Mouse (Mus musculus): Measurements from ENCODE around the gene Dnm3. TPM values are rescaled to one million over a fixed set of nuclear protein-coding genes. Genes with fewer than 3 reads are reported as not detected.
A peak's percentile ranks its signal among the peaks of the same experiment; 100 is the strongest.

Gene Dnm3
- polyA plus RNA-seq, 1 experiment from 2014 or later = 11.3 TPM

GRCm38 (mm10) chr1:162179401-162179800 is 298.4 kb downstream of the Dnm3 start:
- no peak overlapping the region for H3K4me3 ChIP-seq (ENCODE audit: low read depth, low read length)
- no peak for DNase-seq (ENCODE audit: low spot score)
- H3K36me3 ChIP-seq (replicated peaks; ENCODE audit: control insufficient read depth, insufficient read depth, low read depth, low read length) = no peaks in the 10 kb centered on the region
- no peaks in the 10 kb centered on the region; the same call in 1 of the 2 replicates for H3K4me1 ChIP-seq (ENCODE audit: control insufficient read depth, insufficient read depth, low read length)
- no peak for ATAC-seq (replicated peaks; ENCODE audit: insufficient number of reproducible peaks, low FRiP score, low TSS enrichment, low read depth)
- no peak overlapping the region for H3K27ac ChIP-seq (replicated peaks; ENCODE audit: low read depth, low read length)
- no peaks in the 10 kb centered on the region for H3K27me3 ChIP-seq (ENCODE audit: control insufficient read depth, insufficient read depth, low read length)
- H3K9ac ChIP-seq (replicated peaks; ENCODE audit: low read length) = no peak overlapping the region
- H3K4me2 ChIP-seq (ENCODE audit: low read depth, low read length) = no peak overlapping the region
- WGBS = 82% methylated on average over 4 of the region's 4 CpGs
- H3K9me3 ChIP-seq (replicated peaks; ENCODE audit: control insufficient read depth, low read length) = no peaks in the 10 kb centered on the region

GRCm38 (mm10) chr1:162172806-162173205 is 305.0 kb downstream of the Dnm3 start:
- peak; percentile 33 for DNase-seq (ENCODE audit: low spot score)
- Histone ChIP-seq H3K27me3 (ENCODE audit: control insufficient read depth, insufficient read depth, low read length) (no peaks in the 10 kb centered on the region), H3K27ac (replicated peaks; ENCODE audit: low read depth, low read length) (no peak overlapping the region), H3K36me3 (replicated peaks; ENCODE audit: control insufficient read depth, insufficient read depth, low read depth, low read length) (no peaks in the 10 kb centered on the region), H3K4me1 (ENCODE audit: control insufficient read depth, insufficient read depth, low read length) (no peaks in the 10 kb centered on the region), H3K4me3 (ENCODE audit: low read depth, low read length) (no peak overlapping the region), H3K4me2 (ENCODE audit: low read depth, low read length) (no peak overlapping the region), H3K9me3 (replicated peaks; ENCODE audit: control insufficient read depth, low read length) (no peaks in the 10 kb centered on the region), H3K9ac (replicated peaks; ENCODE audit: low read length) (no peak overlapping the region)
- no peak for ATAC-seq (replicated peaks; ENCODE audit: insufficient number of reproducible peaks, low FRiP score, low TSS enrichment, low read depth)
- WGBS = 49% methylated on average over 6 of the region's 6 CpGs

- no peaks in the 10 kb centered on the region for H3K27me3 ChIP-seq (ENCODE audit: control insufficient read depth, insufficient read depth, low read length)
- H3K36me3 ChIP-seq (replicated peaks; ENCODE audit: control insufficient read depth, insufficient read depth, low read depth, low read length) = no peaks in the 10 kb centered on the region
- ATAC-seq (replicated peaks; ENCODE audit: insufficient number of reproducible peaks, low FRiP score, low TSS enrichment, low read depth) = no peak
These were observed 313.9 kb downstream of the Dnm3 start for GRCm38 (mm10) chr1:162163687-162164484.

GRCm38 (mm10) chr1:162162677-162163076 is 315.2 kb downstream of the Dnm3 start:
- H3K27ac ChIP-seq (replicated peaks; ENCODE audit: low read depth, low read length) = no peak overlapping the region
- H3K9ac ChIP-seq (replicated peaks; ENCODE audit: low read length) = no peak overlapping the region
- H3K27me3 ChIP-seq (ENCODE audit: control insufficient read depth, insufficient read depth, low read length) = no peaks in the 10 kb centered on the region
- H3K4me2 ChIP-seq (ENCODE audit: low read depth, low read length) = no peak overlapping the region
- ATAC-seq (replicated peaks; ENCODE audit: insufficient number of reproducible peaks, low FRiP score, low TSS enrichment, low read depth) (no peak), DNase-seq (ENCODE audit: low spot score) (no peak)
- no peak overlapping the region for H3K4me3 ChIP-seq (ENCODE audit: low read depth, low read length)
- no peaks in the 10 kb centered on the region for H3K4me1 ChIP-seq (ENCODE audit: control insufficient read depth, insufficient read depth, low read length)
- 79% methylated on average over 7 of the region's 7 CpGs for WGBS
- no peaks in the 10 kb centered on the region for H3K36me3 ChIP-seq (replicated peaks; ENCODE audit: control insufficient read depth, insufficient read depth, low read depth, low read length)
- no peaks in the 10 kb centered on the region for H3K9me3 ChIP-seq (replicated peaks; ENCODE audit: control insufficient read depth, low read length)

More at GRCm38 (mm10) chr1:162163687-162164484, 313.9 kb downstream of the Dnm3 start:
- Histone ChIP-seq H3K4me1 (ENCODE audit: control insufficient read depth, insufficient read depth, low read length) (no peaks in the 10 kb centered on the region), H3K9me3 (replicated peaks; ENCODE audit: control insufficient read depth, low read length) (no peaks in the 10 kb centered on the region), H3K4me2 (ENCODE audit: low read depth, low read length) (no peak overlapping the region), H3K9ac (replicated peaks; ENCODE audit: low read length) (no peak overlapping the region), H3K27ac (replicated peaks; ENCODE audit: low read depth, low read length) (no peak overlapping the region), H3K4me3 (ENCODE audit: low read depth, low read length) (no peak overlapping the region)
- no peak for DNase-seq (ENCODE audit: low spot score)
- 77% methylated on average over 7 of the region's 7 CpGs for WGBS

GRCm38 (mm10) chr1:162162249-162162648 is 315.6 kb downstream of the Dnm3 start:
- Histone ChIP-seq H3K9me3 (replicated peaks; ENCODE audit: control insufficient read depth, low read length) (no peaks in the 10 kb centered on the region), H3K9ac (replicated peaks; ENCODE audit: low read length) (no peak overlapping the region), H3K4me1 (ENCODE audit: control insufficient read depth, insufficient read depth, low read length) (no peaks in the 10 kb centered on the region), H3K27me3 (ENCODE audit: control insufficient read depth, insufficient read depth, low read length) (no peaks in the 10 kb centered on the region), H3K4me3 (ENCODE audit: low read depth, low read length) (no peak overlapping the region), H3K36me3 (replicated peaks; ENCODE audit: control insufficient read depth, insufficient read depth, low read depth, low read length) (no peaks in the 10 kb centered on the region), H3K27ac (replicated peaks; ENCODE audit: low read depth, low read length) (no peak overlapping the region), H3K4me2 (ENCODE audit: low read depth, low read length) (no peak overlapping the region)
- 48% methylated on average over 5 of the region's 5 CpGs for WGBS
- DNase-seq (ENCODE audit: low spot score) (no peak), ATAC-seq (replicated peaks; ENCODE audit: insufficient number of reproducible peaks, low FRiP score, low TSS enrichment, low read depth) (no peak)

- H3K4me1 ChIP-seq (ENCODE audit: control insufficient read depth, insufficient read depth, low read length) = no peaks in the 10 kb centered on the region
- WGBS = 33% methylated on average over 1 of the region's 1 CpGs
- H3K4me2 ChIP-seq (ENCODE audit: low read depth, low read length) = no peak overlapping the region
- DNase-seq (ENCODE audit: low spot score) = peak; percentile 57
- H3K9me3 ChIP-seq (replicated peaks; ENCODE audit: control insufficient read depth, low read length) = no peaks in the 10 kb centered on the region
- peak overlapping the region; percentile 20; the same call in 1 of the 2 replicates for H3K27ac ChIP-seq (replicated peaks; ENCODE audit: low read depth, low read length)
- no peak overlapping the region for H3K4me3 ChIP-seq (ENCODE audit: low read depth, low read length)
- H3K36me3 ChIP-seq (replicated peaks; ENCODE audit: control insufficient read depth, insufficient read depth, low read depth, low read length) = no peaks in the 10 kb centered on the region
- H3K9ac ChIP-seq (replicated peaks; ENCODE audit: low read length) = no peak overlapping the region
- H3K27me3 ChIP-seq (ENCODE audit: control insufficient read depth, insufficient read depth, low read length) = no peaks in the 10 kb centered on the region
- ATAC-seq (replicated peaks; ENCODE audit: insufficient number of reproducible peaks, low FRiP score, low TSS enrichment, low read depth) = no peak
These were observed 317.1 kb downstream of the Dnm3 start for GRCm38 (mm10) chr1:162160718-162161117.

GRCm38 (mm10) chr1:162158486-162158885 is 319.3 kb downstream of the Dnm3 start:
- no peaks in the 10 kb centered on the region for H3K4me1 ChIP-seq (ENCODE audit: control insufficient read depth, insufficient read depth, low read length)
- no peak overlapping the region for H3K27ac ChIP-seq (replicated peaks; ENCODE audit: low read depth, low read length)
- no peak for DNase-seq (ENCODE audit: low spot score)
- no peaks in the 10 kb centered on the region for H3K27me3 ChIP-seq (ENCODE audit: control insufficient read depth, insufficient read depth, low read length)
- H3K9me3 ChIP-seq (replicated peaks; ENCODE audit: control insufficient read depth, low read length) = no peaks in the 10 kb centered on the region
- H3K9ac ChIP-seq (replicated peaks; ENCODE audit: low read length) = no peak overlapping the region
- H3K4me2 ChIP-seq (ENCODE audit: low read depth, low read length) = no peak overlapping the region
- ATAC-seq (replicated peaks; ENCODE audit: insufficient number of reproducible peaks, low FRiP score, low TSS enrichment, low read depth) = no peak
- 65% methylated on average over 2 of the region's 2 CpGs for WGBS
- H3K4me3 ChIP-seq (ENCODE audit: low read depth, low read length) = no peak overlapping the region
- no peaks in the 10 kb centered on the region for H3K36me3 ChIP-seq (replicated peaks; ENCODE audit: control insufficient read depth, insufficient read depth, low read depth, low read length)

- Histone ChIP-seq H3K9me3 (replicated peaks; ENCODE audit: control insufficient read depth, low read length) (no peaks in the 10 kb centered on the region), H3K4me1 (ENCODE audit: control insufficient read depth, insufficient read depth, low read length) (no peaks in the 10 kb centered on the region), H3K4me3 (ENCODE audit: low read depth, low read length) (no peak overlapping the region), H3K36me3 (replicated peaks; ENCODE audit: control insufficient read depth, insufficient read depth, low read depth, low read length) (no peaks in the 10 kb centered on the region), H3K27me3 (ENCODE audit: control insufficient read depth, insufficient read depth, low read length) (no peaks in the 10 kb centered on the region), H3K27ac (replicated peaks; ENCODE audit: low read depth, low read length) (no peak overlapping the region), H3K4me2 (ENCODE audit: low read depth, low read length) (no peak overlapping the region), H3K9ac (replicated peaks; ENCODE audit: low read length) (no peak overlapping the region)
- 74% methylated on average over 5 of the region's 5 CpGs for WGBS
- ATAC-seq (replicated peaks; ENCODE audit: insufficient number of reproducible peaks, low FRiP score, low TSS enrichment, low read depth) = no peak
- DNase-seq (ENCODE audit: low spot score) = no peak
These were observed 320.2 kb downstream of the Dnm3 start for GRCm38 (mm10) chr1:162157659-162158058.
